Mouse (Mus musculus): ENCODE data around the gene Slc25a40. TPM values are rescaled to one million over a fixed set of nuclear protein-coding genes. Genes with fewer than 3 reads are reported as not detected.

Gene Slc25a40
- polyA plus RNA-seq, 1 experiment from 2014 or later: 12.0 TPM

Other genes starting within 250 kb of the Slc25a40 start
- gene Adam22, start 54.7 kb upstream of the Slc25a40 start, polyA plus RNA-seq (2015; fragmentation: Nextera tagmentation; extraction: Ambion mirVana): 3.3 and 3.5 TPM in 2 replicates
- gene Dbf4, start 134 bp upstream of the Slc25a40 start, polyA plus RNA-seq (2015; fragmentation: Nextera tagmentation; extraction: Ambion mirVana): 46.7 and 47.1 TPM in 2 replicates
- gene Rundc3b, start 200.1 kb downstream of the Slc25a40 start, polyA plus RNA-seq (2015; fragmentation: Nextera tagmentation; extraction: Ambion mirVana): 2.4 and 2.7 TPM in 2 replicates
- 1.5 and 1.6 TPM in 2 replicates for gene Abcb1a, start 237.2 kb downstream of the Slc25a40 start, polyA plus RNA-seq (2015; fragmentation: Nextera tagmentation; extraction: Ambion mirVana)